Mouse (Mus musculus) urinary bladder, postnatal 36 days (tissue): ENCODE measurements at regions not wholly inside any gene's neighbourhood (a gene's known extent, or its start where the extent isn't known, plus 50 kb on each side); places are given as distances from the start of the nearest gene placed in this dataset.

Experiments
- DNase-seq, 2 experiments: peaks; one replicate each; pipeline ENCODE4 v3.0.0; 2022; ENCODE audit warnings: low spot score in 2 of 2, mixed read lengths in 1 of 2

DNA sequence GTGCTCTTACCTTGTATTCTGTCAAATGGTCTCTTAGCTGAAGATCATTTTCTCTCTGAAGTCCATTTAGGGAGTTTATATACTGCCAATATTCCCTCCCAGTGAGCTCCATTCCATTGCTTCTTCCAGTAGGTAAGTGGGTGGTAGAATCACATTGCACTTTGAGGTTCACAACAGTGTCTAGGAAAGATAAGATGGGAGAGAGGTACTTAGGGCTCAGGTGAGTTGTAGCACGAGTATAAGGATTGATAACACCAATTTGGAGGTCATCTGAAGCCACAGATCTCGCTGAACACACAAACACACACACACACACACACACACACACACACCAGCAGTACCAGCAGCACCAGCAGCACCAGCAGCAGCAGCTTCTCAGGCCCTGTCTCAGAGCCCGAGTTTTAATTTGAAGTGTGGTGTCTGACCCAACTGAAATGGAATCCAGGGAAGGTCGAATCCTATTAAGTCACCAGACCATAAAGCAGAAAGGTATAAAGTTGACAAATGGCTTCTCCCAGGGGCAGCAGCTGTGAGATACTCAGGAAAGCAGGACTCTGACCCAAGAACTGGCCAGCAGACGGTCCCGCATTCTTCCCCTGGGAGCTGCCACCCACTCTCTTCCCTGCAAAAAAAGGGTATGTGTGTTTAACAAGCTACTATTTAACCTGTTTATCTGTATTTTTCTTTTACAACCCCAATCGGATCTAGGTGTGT is 561.9 kb upstream of the Cdh11 start:
- no peak for DNase-seq

GRCm38 (mm10) chr8:103361713-103362112 is 576.3 kb upstream of the Cdh11 start:
- no peak for DNase-seq

GRCm38 (mm10) chr8:103370394-103370793 is 585.0 kb upstream of the Cdh11 start:
- DNase-seq, result no peak

DNA sequence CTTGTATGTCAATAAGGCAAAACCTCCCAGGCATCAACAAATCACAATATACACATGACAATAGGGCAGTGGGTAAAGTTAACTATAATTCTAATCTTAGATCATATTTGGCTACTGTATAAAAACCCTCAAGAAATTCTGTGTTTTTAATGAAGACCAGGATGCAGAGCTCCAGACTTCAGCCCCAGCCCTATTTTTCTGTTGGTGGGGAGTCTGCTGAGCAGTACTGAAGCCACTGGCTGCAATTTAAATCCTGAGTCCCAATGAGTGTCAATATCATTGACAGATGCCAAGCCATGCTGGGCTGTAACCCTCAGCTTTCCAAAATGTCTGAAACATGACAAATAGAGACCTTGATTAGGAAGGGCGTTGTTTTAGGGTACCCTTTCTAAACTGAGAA is 587.6 kb upstream of the Cdh11 start:
- DNase-seq, result no peak

GRCm38 (mm10) chr8:103374151-103374550 is 588.7 kb upstream of the Cdh11 start:
- DNase-seq, result no peak

GRCm38 (mm10) chr8:103378545-103378944 is 593.1 kb upstream of the Cdh11 start:
- no peak for DNase-seq

DNA sequence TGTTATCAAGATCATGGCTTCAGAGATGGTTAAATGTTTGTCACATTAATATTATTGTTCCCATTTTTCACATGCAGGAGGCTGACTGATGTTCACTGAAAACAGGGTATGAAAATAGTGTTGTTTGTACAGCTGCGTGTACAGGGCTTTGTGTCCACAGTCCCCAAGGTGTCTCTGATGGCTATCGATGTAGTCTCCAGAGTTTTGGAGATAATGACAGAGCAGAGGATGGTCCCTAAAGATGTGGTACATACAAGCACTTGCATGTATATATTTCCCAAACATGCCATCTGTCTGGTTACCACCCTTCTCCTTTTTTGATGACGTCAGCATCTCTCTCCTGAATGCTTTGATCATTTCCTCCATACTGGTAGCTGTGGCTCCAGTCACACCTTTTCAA is 596.1 kb upstream of the Cdh11 start:
- no peak for DNase-seq

- DNase-seq, result no peak
Measured at GRCm38 (mm10) chr8:103391359-103391758, 605.9 kb upstream of the Cdh11 start.

GRCm38 (mm10) chr8:103395316-103395715 is 609.9 kb upstream of the Cdh11 start:
- no peak for DNase-seq

DNA sequence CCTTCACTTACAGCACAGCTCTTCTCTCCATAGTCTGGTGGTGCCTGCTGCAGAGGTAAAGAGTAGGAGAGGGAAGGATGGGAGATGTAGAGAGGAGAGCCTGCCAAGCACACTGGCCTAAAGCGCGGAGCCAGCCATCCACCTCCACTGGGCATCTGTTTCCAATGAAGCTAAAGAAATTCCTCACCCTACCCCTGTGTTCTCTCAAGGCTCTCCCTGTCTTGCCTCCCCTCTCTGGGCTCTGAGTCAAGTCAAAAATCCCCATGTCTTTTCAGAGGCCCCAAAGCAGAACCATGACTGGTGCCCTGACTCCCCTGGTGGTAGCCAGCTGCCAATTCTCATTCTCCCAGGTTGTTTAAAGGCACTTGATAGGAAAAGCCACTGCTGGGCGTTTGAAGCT is 612.7 kb upstream of the Cdh11 start:
- no peak for DNase-seq

DNA sequence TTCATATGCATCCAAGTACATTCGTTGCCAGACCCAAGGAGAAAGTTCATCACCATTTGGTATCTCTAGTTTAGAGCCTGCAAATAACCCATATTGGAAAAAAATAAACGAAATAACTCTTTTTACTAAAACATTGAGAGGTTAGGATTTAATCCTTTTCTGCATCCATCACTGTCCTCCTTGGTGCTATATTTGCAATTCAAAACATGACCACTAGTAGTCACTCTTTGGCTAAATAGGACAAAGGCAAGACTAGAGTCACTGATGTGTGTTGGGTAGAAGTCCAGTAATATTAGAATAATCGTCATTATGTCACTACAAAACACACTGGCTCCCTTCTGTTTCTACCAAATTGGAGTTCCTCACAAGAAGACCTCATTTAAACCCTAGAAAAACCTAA is 614.0 kb upstream of the Cdh11 start:
- no peak for DNase-seq

- DNase-seq, result no peak
Measured at GRCm38 (mm10) chr8:103400143-103400542, 614.7 kb upstream of the Cdh11 start.

- DNase-seq, result no peak
Measured at GRCm38 (mm10) chr8:103402731-103403130, 617.3 kb upstream of the Cdh11 start.

DNA sequence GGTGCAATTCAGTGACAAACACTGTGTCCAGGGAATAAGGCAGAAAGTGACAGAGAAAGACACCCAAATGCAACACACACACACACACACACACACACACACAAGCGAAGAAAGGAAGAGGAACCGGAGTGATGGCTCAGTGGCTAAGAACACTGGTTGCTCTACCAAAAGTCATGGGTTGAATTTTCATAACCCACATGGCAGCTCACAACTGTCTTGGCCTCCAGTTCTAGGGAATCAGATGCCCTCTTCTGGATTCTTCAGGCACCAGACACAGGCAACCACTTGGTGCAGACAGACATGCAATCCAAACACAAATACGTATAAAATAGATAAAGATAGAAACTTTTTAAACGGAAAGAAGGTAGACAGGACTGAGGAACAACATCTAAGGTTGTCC is 618.4 kb upstream of the Cdh11 start:
- DNase-seq, result no peak

DNA sequence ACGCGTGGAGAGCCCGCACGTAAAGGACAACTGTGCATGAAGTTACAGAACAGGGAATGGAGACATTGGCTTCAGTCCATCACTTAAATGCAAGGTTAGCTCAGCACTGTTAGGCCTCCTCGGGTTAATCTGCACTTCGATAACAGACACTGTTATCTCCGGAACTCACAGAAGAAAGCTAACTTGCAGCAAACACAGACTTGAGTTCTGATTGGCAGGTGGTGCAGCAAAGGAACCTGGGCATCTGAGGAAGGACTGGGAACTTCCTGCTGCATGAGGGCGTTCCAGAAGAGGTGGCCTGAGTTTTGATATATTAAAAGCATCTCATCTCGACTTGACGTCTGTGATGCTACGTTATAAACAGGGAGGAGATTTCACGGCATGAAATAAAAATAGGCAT is 620.3 kb upstream of the Cdh11 start:
- DNase-seq, result no peak

GRCm38 (mm10) chr8:103406921-103407320 is 621.5 kb upstream of the Cdh11 start:
- DNase-seq, result no peak

- DNase-seq, result no peak
Measured at GRCm38 (mm10) chr8:103407631-103408030, 622.2 kb upstream of the Cdh11 start.

- DNase-seq, result no peak
Measured at GRCm38 (mm10) chr8:103408411-103408810, 623.0 kb upstream of the Cdh11 start.

DNA sequence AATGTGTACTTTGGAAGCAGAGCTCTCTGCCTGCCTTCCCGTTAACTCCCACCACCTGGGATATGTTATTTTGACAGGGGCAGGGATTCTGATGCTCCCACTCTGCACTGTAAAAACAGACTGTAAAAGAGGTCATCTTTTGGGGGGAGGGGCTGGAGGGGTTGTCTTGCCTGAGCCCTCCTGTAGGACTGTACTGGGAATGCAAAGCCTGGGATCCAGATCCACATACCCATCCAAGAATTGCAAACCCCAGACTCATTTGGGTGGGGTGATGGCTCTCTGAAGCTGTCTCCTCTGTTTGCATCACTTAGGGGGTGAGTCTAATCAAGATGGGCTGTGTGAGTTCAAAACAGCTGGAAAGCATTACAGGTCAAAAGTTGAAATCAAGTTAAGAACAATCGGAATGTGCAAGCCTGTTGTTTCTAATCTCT is 623.7 kb upstream of the Cdh11 start:
- DNase-seq, result peak; percentile 34 to 37

GRCm38 (mm10) chr8:103412731-103413130 is 627.3 kb upstream of the Cdh11 start:
- DNase-seq, result no peak

- DNase-seq, result no peak
Measured at GRCm38 (mm10) chr8:103413589-103414575, 628.4 kb upstream of the Cdh11 start.

GRCm38 (mm10) chr8:103422313-103422973 is 637.0 kb upstream of the Cdh11 start:
- no peak for DNase-seq
